Mouse (Mus musculus) adipocyte (in vitro differentiated cells): ENCODE data around the gene Atp7b.

Experiments used
- DNase-seq: peaks from one replicate; pipeline ENCODE4 v3.0.0-alpha.2; 2016; ENCODE audit warnings: low spot score

Gene Atp7b

GRCm38 (mm10) chr8:22025241-22025640 is 34.9 kb downstream of the Atp7b start:
- DNase-seq: no peak

DNA sequence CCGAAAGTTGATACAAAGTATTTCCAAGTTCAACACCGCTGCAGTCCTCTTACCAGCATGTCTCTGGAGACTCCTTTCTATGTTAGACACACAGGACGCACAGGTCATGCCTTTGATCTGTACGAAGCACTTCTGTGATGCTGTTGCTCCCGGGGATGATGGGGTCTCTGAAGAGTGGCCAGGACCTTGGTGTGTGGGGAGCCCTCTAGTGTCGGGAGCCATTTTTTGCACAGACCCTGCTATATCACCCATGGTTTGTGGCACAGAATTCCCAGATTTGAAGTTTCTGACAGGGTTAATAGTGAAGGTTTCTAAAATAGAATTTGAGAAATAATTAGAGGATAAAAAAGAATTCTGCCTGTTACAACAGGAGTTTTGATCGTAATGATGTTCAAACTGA is 37.9 kb downstream of the Atp7b start:
- DNase-seq: no peak

GRCm38 (mm10) chr8:22019498-22019897 is 40.6 kb downstream of the Atp7b start:
- DNase-seq: no peak

DNA sequence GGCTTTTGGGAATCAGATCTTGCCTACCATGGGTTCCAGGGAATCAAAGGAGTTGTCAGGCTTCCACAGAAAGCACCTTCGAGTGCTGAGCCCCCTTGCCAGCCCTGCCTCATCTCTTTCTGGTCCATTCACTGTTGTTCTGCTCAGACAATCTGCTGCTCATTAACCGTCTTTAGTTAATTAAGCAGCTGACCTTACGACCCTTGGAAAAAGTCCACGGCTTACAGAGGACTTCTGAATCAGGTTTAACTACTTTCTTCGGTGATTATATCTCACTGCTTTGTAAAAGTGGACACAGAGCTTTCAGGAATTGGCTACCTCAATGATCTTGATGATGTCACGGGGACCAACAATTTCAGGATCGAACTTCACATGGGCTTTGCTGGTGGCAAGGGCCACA is 42.4 kb downstream of the Atp7b start:
- no peak for DNase-seq

DNA sequence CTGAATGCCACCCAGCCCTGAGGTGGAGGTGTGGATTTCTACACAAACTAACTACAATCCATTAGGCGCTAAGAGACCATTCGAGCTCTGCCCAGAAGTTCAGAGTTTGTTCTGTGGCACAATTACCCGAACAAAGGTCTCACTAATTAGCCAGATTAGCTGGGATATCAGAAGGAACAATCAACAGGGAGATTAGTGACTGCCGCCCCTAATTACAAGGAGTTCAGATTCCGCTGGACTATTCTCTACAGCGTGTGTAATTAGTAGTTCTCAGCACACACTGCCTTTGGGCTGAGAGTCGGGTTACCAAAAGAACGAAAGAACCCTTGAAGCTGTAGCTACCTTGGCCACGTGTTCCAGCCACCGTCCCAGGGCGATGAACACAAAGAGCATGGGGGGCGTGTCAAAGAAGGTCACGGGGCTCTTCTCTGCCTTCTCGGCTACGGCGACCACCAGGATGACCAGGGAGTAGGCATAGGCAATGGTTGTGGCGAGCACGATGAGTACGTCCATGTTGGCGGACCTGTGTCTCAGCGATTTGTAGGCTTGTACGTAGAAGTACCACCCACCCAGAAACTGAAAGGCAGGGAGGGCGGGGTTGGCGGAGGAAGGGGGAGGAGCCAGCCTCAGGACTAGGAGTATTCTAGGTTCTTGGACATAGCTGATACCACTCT is 46.9 kb downstream of the Atp7b start:
- no peak for DNase-seq

GRCm38 (mm10) chr8:22009403-22009802 is 50.7 kb downstream of the Atp7b start:
- DNase-seq: no peak

GRCm38 (mm10) chr8:22006423-22006822 is 53.7 kb downstream of the Atp7b start:
- no peak for DNase-seq

DNA sequence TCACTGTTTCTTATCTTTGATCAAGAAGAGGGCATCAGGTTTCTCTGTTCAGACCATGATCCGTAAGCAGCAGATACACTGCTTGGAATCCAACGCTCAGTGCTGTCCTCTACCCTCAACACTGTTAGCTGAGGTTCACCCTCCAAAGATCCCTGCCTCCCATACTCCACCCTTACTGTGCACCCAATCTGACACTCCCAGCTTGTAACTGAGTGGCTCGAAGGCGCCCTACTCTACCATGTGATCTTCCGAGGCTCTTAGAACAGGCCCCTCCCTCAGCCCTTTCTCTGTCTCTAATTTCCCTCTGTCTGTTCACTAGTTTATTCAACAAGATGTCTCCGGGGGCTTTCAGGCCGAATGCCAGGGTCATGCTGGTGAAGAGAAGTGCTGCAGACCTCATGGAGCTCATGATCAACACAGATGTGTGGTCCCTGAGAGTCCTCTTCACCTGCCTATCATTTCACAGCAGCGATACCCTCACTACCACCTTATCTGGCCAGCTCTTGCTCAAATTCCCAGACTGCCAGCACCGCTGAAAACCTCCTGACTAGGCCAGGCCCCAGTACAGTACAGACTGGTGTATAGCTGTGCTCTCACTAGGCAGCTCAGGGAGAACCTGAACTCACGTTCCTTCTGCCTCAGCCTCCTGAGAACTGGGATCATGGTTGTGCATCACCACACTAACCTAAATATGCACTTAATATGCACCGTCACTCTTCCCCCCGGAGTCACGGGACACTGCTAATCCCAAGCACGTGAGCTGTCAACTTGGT is 55.2 kb downstream of the Atp7b start:
- DNase-seq: no peak

- DNase-seq: peak; percentile 8
Observed at GRCm38 (mm10) chr8:21995181-21995580, 64.9 kb downstream of the Atp7b start.

- peak; percentile 69 for DNase-seq
Observed at GRCm38 (mm10) chr8:21992184-21992583, 67.9 kb downstream of the Atp7b start.

GRCm38 (mm10) chr8:21981664-21982337 is 78.3 kb downstream of the Atp7b start:
- peak; percentile 18 for DNase-seq

DNA sequence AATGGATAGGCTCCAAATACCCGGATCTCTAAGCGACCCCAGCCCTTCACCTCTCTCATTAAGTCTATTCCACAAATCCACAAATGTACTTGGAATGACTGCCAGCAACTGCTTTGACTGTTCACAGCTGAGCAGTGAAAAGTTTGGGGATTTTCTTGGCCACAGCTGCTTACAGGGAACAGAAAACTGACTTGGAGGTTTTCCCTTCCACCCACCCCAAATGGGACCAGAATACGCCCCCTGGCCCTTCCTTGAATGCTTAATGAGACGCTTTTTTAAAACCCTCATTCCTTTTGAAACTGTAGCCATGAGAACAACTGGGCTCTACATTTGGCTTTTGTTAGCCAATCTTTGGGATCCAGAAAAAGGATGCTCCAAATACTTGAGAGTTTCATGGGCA is 81.9 kb downstream of the Atp7b start:
- no peak for DNase-seq

DNA sequence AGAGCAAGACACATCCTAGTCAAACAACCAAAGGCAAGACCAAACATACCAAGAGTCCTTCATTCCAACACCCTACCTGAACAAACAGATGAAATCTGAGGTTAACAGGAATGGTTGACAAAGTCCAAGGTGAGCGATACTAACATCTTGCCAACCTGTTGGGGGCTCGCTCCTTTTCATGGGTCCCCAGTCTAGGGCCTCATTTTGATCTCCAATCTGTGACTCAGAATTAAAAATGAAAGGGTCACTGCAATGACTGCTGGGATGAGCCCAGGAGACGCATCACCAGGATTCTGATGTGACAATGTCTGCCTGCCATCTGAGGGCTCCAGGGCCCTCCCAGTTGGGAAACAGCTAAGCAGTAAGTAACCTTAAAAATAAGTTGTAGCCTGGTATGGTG is 90.6 kb downstream of the Atp7b start, which contains the start of gene Ccdc70:
Gene Ccdc70 (plus strand): TSS at position 301 of the 400 bp plus-strand sequence.
- no peak for DNase-seq

DNA sequence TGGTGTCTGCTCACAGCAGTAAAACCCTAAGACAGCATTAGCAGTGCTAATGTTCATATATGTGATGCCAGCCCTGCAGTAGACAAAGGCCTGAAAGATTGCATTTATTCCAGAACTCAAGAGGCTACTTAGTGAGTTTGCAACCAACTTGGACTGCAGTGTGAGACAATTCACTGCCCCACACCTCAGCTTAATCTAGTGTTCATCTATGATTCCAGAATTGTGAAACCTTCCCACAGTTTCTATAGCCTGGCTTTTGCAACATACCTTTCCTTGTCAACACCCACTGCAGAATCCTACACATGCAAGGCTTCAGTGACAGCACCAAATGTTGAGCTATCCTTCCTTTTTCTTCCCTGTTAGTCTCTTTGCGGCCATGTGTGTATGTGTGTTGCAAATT is 93.5 kb downstream of the Atp7b start:
- DNase-seq: no peak

- no peak for DNase-seq
Observed at GRCm38 (mm10) chr8:21958414-21958813, 101.7 kb downstream of the Atp7b start, which contains the start of gene Fam90a1a. Fam90a1a (plus strand) TSS chr8:21958714.

DNA sequence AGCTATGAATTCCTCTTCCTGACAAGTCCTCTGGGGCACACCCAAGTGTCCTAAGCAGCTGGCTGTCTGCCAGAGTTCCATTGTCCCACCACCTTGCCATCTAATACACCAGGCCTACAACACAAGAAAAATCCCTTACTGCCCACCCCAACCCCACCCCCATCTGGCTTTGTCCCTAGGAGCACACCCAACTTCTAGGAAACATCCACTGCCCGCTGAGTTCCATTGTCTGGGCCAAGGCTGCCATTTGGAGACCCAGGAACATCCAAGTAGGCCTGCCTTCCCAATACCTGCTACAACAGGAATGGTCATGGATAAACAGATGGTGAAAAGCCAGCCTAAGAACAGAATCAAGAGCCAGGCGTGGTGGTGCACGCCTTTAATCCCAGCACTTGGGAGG is 103.8 kb downstream of the Atp7b start:
- no peak for DNase-seq

DNA sequence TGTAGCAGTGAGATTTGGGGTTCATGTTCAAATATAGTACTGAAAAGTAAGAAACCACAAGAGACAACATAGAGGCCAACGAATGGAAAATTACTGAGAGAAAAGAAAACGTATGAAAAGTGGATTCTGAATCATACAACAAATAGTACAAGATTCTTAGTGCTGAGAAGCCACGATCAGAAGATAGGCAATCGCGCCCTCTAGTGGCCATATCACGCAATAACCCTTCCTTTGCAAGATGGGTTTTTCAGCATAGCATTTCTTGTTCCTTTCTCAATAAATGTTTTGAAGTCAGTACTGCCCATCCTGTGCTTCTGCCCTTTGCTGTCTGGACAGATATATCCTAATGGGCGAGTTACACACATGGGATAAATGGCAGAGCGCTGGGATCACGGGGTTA is 104.8 kb downstream of the Atp7b start:
- peak; percentile 18 for DNase-seq

DNA sequence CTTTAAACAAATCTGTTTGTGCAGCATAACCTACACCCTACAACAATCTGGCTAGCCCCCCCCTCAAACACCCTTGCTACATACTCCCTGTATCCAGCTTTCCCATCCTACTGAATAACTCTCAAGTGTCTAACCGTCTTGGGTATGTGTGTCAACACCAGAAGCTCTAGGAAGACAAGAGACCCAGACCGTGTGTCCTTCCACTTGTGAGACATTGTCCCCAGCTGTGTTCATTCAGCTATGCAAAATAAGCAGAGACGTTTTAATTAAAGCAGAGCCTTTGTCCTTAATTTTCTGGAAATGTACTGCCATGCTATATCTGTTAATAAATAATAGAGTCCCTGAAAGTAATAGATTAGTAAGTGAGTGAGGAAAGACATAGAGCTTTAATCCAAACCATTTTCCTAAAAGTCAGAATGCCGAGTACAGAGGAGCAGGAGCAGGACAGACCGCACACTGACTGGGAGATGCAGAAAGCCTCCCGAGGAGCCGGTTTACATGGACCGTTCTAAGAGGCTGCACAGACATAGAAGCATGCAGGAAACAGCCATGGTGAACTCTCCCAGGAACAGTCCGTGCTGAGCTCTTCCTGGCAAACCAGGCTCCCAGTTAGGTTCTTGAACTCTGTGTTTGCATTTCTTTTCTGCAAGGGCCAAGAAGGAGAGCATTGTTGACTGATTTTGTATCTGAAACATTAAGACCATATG is 112.6 kb downstream of the Atp7b start:
- no peak for DNase-seq

- no peak for DNase-seq
Observed at GRCm38 (mm10) chr8:21946462-21946861, 113.6 kb downstream of the Atp7b start, which contains the start of gene Defb13. Defb13 (plus strand) TSS chr8:21946762.
